Mouse (Mus musculus) small intestine, adult 2 months (tissue): ENCODE results near the gene Fam78a. TPM values are rescaled to one million over a fixed set of nuclear protein-coding genes. Genes with fewer than 3 reads are reported as not detected.
A peak's percentile ranks its signal among the peaks of the same experiment; 100 is the strongest.

ENCODE experiments used
- H3K27ac ChIP-seq: fragments of 200-500 bp; 2 replicates; pipeline ENCODE4 v1.5.1; 2012; ENCODE audit warnings: low read depth, low read length, control low read depth, inconsistent platforms; ENCODE audit not compliant: insufficient read depth
- H3K27me3 ChIP-seq: fragments of 200-500 bp; 2 replicates; pipeline ENCODE4 v1.6.1; 2012; ENCODE audit warnings: mild to moderate bottlenecking, moderate library complexity, low read length, inconsistent platforms; ENCODE audit not compliant: control insufficient read depth, insufficient read depth
- H3K36me3 ChIP-seq: fragments of 200-500 bp; 2 replicates; pipeline ENCODE4 v1.6.1; 2012; ENCODE audit warnings: mild to moderate bottlenecking, low read length, control low read depth, inconsistent platforms; ENCODE audit not compliant: control insufficient read depth, insufficient read depth
- H3K4me1 ChIP-seq: fragments of 200-500 bp; 2 replicates; pipeline ENCODE4 v1.6.1; 2012; ENCODE audit warnings: low read length, inconsistent platforms, mixed read lengths; ENCODE audit not compliant: control insufficient read depth, insufficient read depth, insufficient read length
- H3K4me3 ChIP-seq: fragments of 200-500 bp; 2 replicates; pipeline ENCODE4 v1.5.1; 2012; ENCODE audit warnings: low read depth, mild to moderate bottlenecking, control low read depth, inconsistent platforms, low read length, moderate library complexity
- CTCF ChIP-seq: fragments of 200-500 bp; IDR thresholded peaks from 2 replicates; pipeline ENCODE4 v1.5.1; 2012; ENCODE audit warnings: low read depth, mild to moderate bottlenecking, control low read depth, inconsistent platforms, low read length, moderate library complexity, mixed read lengths; ENCODE audit not compliant: insufficient replicate concordance, insufficient read length; ENCODE audit errors: extremely low read depth
- POLR2A ChIP-seq: fragments of 200-500 bp; IDR thresholded peaks from 2 replicates; pipeline ENCODE4 v1.6.1; 2012; ENCODE audit warnings: low read depth, mild to moderate bottlenecking, control low read depth, inconsistent platforms, low read length, moderate library complexity
- WGBS: fragments of 180-500 bp; shearing (Covaris S2); methylation state at CpG from one replicate; pipeline ENCODE4 v1.1.7; 2018; 5-methylcytosine and 5-hydroxymethylcytosine counted together
- polyA plus RNA-seq: library from polyadenylated mRNA; depleted of rRNA; stranded (reverse); fragments of >200 nt; gene quantifications from 2 replicates; pipeline ENCODE4 v1.2.3, GENCODE M21; 2012

Fam78a gene
- polyA plus RNA-seq, 1 experiment: 25.3 TPM

DNA sequence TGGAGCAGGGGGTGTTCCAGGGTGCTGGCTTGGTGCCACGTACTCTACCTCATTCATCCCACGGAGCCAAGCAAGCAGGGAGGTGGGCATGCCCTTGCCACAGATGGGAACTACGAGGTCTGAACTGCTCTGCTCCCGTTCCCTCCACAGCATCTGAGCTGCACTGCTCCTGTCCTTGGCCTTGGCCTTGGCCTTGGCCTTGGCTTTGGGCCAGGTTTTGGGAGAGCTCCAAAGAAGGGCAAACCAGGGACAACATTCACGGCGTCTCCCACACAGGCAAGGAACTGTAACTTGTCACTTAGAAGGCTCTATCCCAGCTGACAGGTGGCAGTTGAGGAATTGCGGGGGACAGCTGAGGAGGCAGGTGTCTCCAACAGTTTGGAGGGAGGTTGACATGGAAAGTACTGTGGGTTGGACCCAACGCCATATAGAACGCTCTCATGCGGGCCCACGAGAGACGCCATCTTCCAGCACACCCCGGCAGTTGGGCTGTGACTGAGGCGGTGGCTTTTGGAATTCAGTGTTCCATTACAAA is 5.4 kb downstream of the Fam78a start:
- no peak for TF ChIP-seq CTCF
- TF ChIP-seq POLR2A: no peak
- peaks cover 33% of the 10 kb centered on the region for H3K4me1 ChIP-seq
- 87% methylated on average over 14 of the region's 14 CpGs for WGBS
- peak overlapping the region; percentile 2; the same call in 1 of the 2 replicates for H3K4me3 ChIP-seq
- 0 out of 2 replicates have a peak, but pooled peaks cover 3% of the 10 kb centered on the region for H3K27me3 ChIP-seq
- peak overlapping the region; percentile 99; the same call in 1 of the 2 replicates for H3K27ac ChIP-seq
- H3K36me3 ChIP-seq: no peaks in the 10 kb centered on the region

DNA sequence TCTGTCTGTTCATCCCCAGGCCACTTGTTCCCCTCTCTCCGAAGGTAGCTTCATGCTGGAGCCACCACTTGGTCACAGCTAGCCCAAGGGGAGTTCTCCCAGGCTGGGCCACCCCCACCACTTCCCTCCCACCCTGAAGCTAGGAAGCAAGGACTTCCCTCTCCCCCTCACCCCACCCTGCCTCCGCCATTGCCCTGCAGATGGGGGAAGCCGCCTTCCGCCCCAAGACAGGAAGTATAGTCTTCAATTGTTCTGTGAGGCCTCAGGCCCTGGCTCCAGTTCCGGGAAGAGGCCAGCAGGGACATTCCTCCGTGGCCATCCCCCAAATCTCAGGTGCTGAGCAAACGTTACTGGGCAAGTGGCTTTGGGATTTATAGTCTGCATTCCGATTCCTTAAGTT is 6.1 kb downstream of the Fam78a start:
- no peak for TF ChIP-seq CTCF
- TF ChIP-seq POLR2A: no peak
- Histone ChIP-seq H3K4me3 (peak overlapping the region; percentile 14), H3K36me3 (no peaks in the 10 kb centered on the region), H3K27ac (peak overlapping the region; percentile 99; the same call in 1 of the 2 replicates), H3K27me3 (no peaks in the 10 kb centered on the region), H3K4me1 (peaks cover 41% of the 10 kb centered on the region)
- WGBS: 64% methylated on average over 8 of the region's 8 CpGs

DNA sequence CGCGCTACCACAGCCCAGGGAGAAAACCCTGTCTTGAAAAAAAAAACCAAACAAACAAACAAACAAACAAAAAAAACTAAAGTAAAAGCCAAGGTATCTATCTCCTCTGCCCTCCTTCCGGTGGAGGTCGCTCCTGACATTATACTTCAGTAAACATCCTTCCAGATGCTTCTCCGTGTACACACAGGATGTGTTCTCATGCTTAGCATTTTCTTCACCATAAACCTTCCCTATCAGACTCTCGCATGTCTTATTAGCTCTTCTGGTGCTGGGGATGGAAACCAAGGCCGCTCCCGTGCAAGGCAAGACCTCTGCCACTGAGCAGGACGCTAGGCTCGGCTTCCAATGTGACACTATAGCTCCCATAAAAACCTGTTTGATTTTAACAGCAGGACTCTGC is 6.9 kb downstream of the Fam78a start:
- TF ChIP-seq CTCF (no peak), POLR2A (no peak)
- H3K4me1 ChIP-seq: peaks cover 47% of the 10 kb centered on the region
- 84% methylated on average over 10 of the region's 10 CpGs for WGBS
- no peaks in the 10 kb centered on the region for H3K27me3 ChIP-seq
- no peaks in the 10 kb centered on the region for H3K36me3 ChIP-seq
- H3K27ac ChIP-seq: peak overlapping the region; percentile 31
- H3K4me3 ChIP-seq: no peak overlapping the region

DNA sequence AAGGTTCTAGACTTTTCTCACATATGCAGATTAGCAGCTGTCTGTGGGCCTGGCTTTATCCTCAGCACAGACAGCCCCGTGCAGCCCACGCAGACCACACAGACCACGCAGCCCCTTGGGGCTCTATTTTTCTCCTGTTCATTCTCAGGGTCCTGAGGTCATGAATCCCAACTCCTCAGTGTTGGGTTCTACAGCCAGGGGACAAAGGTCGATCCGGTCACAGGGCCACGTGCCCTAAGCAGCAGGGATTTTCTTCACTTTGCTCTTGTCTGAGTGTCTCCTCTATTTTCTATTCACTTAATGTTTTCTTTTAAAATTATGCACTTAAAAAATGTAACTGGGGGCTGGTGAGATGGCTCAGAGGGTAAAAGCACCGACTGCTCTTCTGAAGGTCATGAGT is 9.3 kb downstream of the Fam78a start:
- no peak overlapping the region for H3K4me3 ChIP-seq
- no peak overlapping the region for H3K27ac ChIP-seq
- no peaks in the 10 kb centered on the region for H3K36me3 ChIP-seq
- no peaks in the 10 kb centered on the region for H3K27me3 ChIP-seq
- WGBS: 63% methylated on average over 7 of the region's 7 CpGs
- H3K4me1 ChIP-seq: peaks cover 44% of the 10 kb centered on the region
- TF ChIP-seq POLR2A: no peak
- no peak for TF ChIP-seq CTCF

DNA sequence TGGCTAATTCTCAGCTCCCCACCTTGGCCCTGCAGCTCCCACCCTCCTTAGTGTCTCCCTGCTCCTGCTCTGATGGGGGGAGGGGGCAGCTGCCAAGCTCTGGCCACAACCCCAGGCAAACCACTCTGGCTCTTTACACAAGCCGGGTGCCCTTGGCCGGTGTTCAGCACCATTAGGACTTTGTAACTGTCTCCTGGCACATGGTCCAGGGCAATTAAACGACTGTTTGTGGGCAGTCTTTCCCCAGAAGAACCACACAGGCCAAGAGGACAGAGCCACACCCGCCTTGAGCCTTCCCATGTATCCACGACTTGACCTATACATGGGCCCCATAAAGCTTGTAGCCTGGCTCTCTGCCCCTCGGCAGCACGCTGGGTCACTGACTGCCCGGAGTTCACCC is 10.3 kb downstream of the Fam78a start:
- H3K27me3 ChIP-seq: no peaks in the 10 kb centered on the region
- H3K4me3 ChIP-seq: no peak overlapping the region
- H3K27ac ChIP-seq: peak overlapping the region; percentile 51
- 13% methylated on average over 8 of the region's 8 CpGs for WGBS
- H3K36me3 ChIP-seq: no peaks in the 10 kb centered on the region
- peaks cover 38% of the 10 kb centered on the region for H3K4me1 ChIP-seq
- TF ChIP-seq POLR2A (no peak), CTCF (no peak)

DNA sequence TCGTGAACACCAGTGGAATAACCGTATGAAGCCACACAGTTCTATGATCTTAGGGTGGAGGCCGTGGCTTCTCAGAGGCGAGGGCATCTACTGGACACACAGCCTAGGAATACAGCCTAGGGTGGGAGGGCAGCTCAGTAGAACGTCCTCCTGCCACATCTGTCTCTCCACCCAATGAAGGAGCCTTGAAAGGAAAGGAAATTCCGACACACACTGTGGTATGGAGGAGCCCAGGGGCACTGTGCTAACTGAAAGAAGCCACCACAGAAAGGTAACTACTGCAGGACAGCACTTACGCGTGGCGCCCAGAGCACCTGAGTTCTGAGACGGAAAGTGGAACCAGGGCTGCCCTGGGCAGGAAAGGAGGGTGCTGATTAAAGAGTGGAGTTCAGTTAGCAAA is 13.9 kb downstream of the Fam78a start:
- Histone ChIP-seq H3K4me1 (peaks cover 26% of the 10 kb centered on the region), H3K36me3 (peaks cover 8% of the 10 kb centered on the region), H3K4me3 (no peak overlapping the region), H3K27me3 (no peaks in the 10 kb centered on the region), H3K27ac (no peak overlapping the region)
- no peak for TF ChIP-seq CTCF
- WGBS: 94% methylated on average over 10 of the region's 10 CpGs

DNA sequence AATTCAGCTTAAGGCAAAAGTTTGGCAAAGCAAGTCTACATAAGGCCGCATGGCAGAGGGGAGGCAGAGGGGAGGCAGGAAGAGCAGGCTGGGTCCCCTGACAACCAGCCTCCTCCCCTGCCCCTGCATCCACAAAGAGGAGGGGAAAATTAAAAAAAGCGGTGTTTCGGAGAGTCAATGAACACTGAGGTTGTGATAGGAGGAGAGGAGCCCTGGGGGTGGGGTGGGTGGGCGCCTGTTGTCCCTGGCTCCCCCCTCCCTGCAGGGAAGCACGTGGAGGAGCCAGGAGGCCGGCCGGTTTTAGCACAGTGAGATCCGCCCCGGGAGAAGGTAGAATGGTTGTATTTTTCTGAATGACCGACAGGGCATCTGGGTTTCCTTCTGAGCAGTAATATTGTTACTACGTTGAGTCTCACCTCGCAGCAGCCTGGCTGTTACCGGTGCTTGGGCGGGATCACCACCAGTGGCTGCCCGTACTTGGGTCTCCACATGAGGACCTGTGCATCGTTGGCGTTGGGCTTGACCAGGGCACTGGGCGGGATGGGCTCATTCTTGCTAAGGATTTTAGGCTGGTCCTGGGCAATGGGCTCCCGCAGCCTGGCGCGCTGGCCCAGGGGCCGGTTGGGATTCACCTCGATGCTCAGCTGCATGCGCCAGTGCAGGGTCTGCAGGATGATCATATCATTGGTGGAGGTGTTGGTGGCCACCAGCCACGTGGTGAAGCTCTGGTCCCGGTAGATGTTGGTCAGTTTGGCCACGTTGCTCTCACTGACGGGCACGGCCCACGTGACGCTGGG is 15.6 kb downstream of the Fam78a start:
- no peak for TF ChIP-seq CTCF
- no peak for TF ChIP-seq POLR2A
- 61% methylated on average over 31 of the region's 31 CpGs for WGBS

GRCm38 (mm10) chr2:32066005-32066404 is 18.7 kb downstream of the Fam78a start:
- Histone ChIP-seq H3K27ac (no peak overlapping the region), H3K27me3 (no peaks in the 10 kb centered on the region), H3K4me3 (no peak overlapping the region), H3K36me3 (peaks cover 8% of the 10 kb centered on the region), H3K4me1 (no peaks in the 10 kb centered on the region)
- 73% methylated on average over 4 of the region's 4 CpGs for WGBS
- TF ChIP-seq CTCF (no peak), POLR2A (no peak)

More for the DNA sequence above, 15.6 kb downstream of the Fam78a start:
- H3K27ac ChIP-seq: no peak overlapping the region
- no peak overlapping the region for H3K4me3 ChIP-seq
- no peaks in the 10 kb centered on the region for H3K27me3 ChIP-seq
- H3K36me3 ChIP-seq: peaks cover 8% of the 10 kb centered on the region
- peaks cover 14% of the 10 kb centered on the region for H3K4me1 ChIP-seq
